Mouse (Mus musculus) frontal cortex, postnatal 10 days (tissue): ENCODE results near the gene Mafb.
A peak's percentile ranks its signal among the peaks of the same experiment; 100 is the strongest.

Source experiments
- DNase-seq, 2 experiments: peaks; one replicate each; pipeline ENCODE4 v3.0.0; 2022; ENCODE audit warnings: low spot score in 2 of 2, mixed read lengths in 1 of 2

Gene Mafb

GRCm38 (mm10) chr2:160366980-160367338 lies at the start of gene Mafb:
Gene Mafb (minus strand): TSS chr2:160367065.
- DNase-seq = peak; percentile 89 to 90

GRCm38 (mm10) chr2:160415161-160415560 lies 48.3 kb upstream of the Mafb start:
- DNase-seq = no peak

GRCm38 (mm10) chr2:160414736-160415135 lies 47.9 kb upstream of the Mafb start:
- DNase-seq = no peak

- DNase-seq = no peak
Measured at GRCm38 (mm10) chr2:160413982-160414381, 47.1 kb upstream of the Mafb start.

- DNase-seq = no peak
Measured at GRCm38 (mm10) chr2:160413055-160413454, 46.2 kb upstream of the Mafb start.

GRCm38 (mm10) chr2:160411431-160411830 lies 44.6 kb upstream of the Mafb start:
- DNase-seq = no peak

- no peak for DNase-seq
Measured at GRCm38 (mm10) chr2:160407720-160408119, 40.9 kb upstream of the Mafb start.

GRCm38 (mm10) chr2:160397747-160398146 lies 30.9 kb upstream of the Mafb start:
- DNase-seq = no peak

GRCm38 (mm10) chr2:160394735-160395134 lies 27.9 kb upstream of the Mafb start:
- no peak for DNase-seq

GRCm38 (mm10) chr2:160392648-160393047 lies 25.8 kb upstream of the Mafb start:
- DNase-seq = no peak

GRCm38 (mm10) chr2:160388596-160388995 lies 21.7 kb upstream of the Mafb start:
- DNase-seq = no peak

- DNase-seq = no peak
Measured at GRCm38 (mm10) chr2:160383418-160383817, 16.6 kb upstream of the Mafb start.

- DNase-seq = no peak
Measured at GRCm38 (mm10) chr2:160378271-160378670, 11.4 kb upstream of the Mafb start.

- DNase-seq = no peak
Measured at GRCm38 (mm10) chr2:160376236-160376635, 9.4 kb upstream of the Mafb start.

- no peak for DNase-seq
Measured at GRCm38 (mm10) chr2:160369653-160370420, 3.0 kb upstream of the Mafb start.

GRCm38 (mm10) chr2:160368422-160369357 lies 1.8 kb upstream of the Mafb start:
- no peak for DNase-seq

- peak; percentile 74 to 90 for DNase-seq
Measured at GRCm38 (mm10) chr2:160367448-160368208, 763 bp upstream of the Mafb start.

- DNase-seq = peak in 1 of 2 experiments; percentile 22
Measured at GRCm38 (mm10) chr2:160366111-160366979, 520 bp downstream of the Mafb start.

- peak in 1 of 2 experiments; percentile 30 for DNase-seq
Measured at GRCm38 (mm10) chr2:160365107-160365911, 1.6 kb downstream of the Mafb start.

GRCm38 (mm10) chr2:160364666-160365065 lies 2.2 kb downstream of the Mafb start:
- no peak for DNase-seq
